Mouse (Mus musculus) CH12.LX (cell line): ENCODE data around the gene Ppm1a. TPM values are rescaled to one million over a fixed set of nuclear protein-coding genes. Genes with fewer than 3 reads are reported as not detected.

ENCODE experiments used
- DNase-seq: peaks from one replicate; pipeline ENCODE4 v3.0.0-alpha.2; 2013; ENCODE audit errors: extremely low read depth
- H3K27ac ChIP-seq: 2 replicates; pipeline ENCODE4 v1.5.1; 2012; ENCODE audit warnings: low read depth, mild to moderate bottlenecking, control low read depth, moderate library complexity; ENCODE audit not compliant: insufficient read depth
- H3K27me3 ChIP-seq: replicated peaks from 2 replicates; pipeline ENCODE3; 2012; ENCODE audit warnings: inconsistent platforms
- H3K36me3 ChIP-seq, 2 experiments: replicated peaks in 1 of 2; 2 replicates each; pipeline versions ENCODE3 to v1.6.1; 2012; ENCODE audit warnings: inconsistent platforms in 1 of 2, low read length in 1 of 2, mild to moderate bottlenecking in 1 of 2, mixed read lengths in 1 of 2, moderate library complexity in 1 of 2; ENCODE audit not compliant: control insufficient read depth in 1 of 2, insufficient read depth in 1 of 2
- H3K4me1 ChIP-seq, 2 experiments: 2 replicates each; pipeline ENCODE4 v1.6.1; 2012; ENCODE audit warnings: inconsistent platforms in 1 of 2, moderate library complexity in 1 of 2; ENCODE audit not compliant: insufficient read depth in 2 of 2, control insufficient read depth in 1 of 2
- H3K4me2 ChIP-seq: 2 replicates; pipeline ENCODE4 v1.6.1; 2012; ENCODE audit warnings: low read depth, mild to moderate bottlenecking, control low read depth; ENCODE audit not compliant: poor library complexity, insufficient read depth, severe bottlenecking
- H3K4me3 ChIP-seq, 3 experiments: fragments of 150-350 bp in 1 of 3; sonication (generic) in 1 of 3; replicated peaks in 1 of 3; 2 replicates each; pipeline versions ENCODE3 to v1.5.1; 2011 to 2012; ENCODE audit warnings: low read depth in 2 of 3, low read length in 2 of 3, mild to moderate bottlenecking in 2 of 3, moderate library complexity in 2 of 3, control low read depth in 1 of 3, improper control_type of control experiment in 1 of 3, inconsistent platforms in 1 of 3, mixed read lengths in 1 of 3; ENCODE audit not compliant: poor library complexity in 1 of 3
- H3K79me2 ChIP-seq: replicated peaks from 2 replicates; pipeline ENCODE4 v1.6.1; 2012; ENCODE audit warnings: mild to moderate bottlenecking, moderate library complexity; ENCODE audit not compliant: control insufficient read depth, poor library complexity, insufficient read depth, severe bottlenecking; ENCODE audit errors: extremely low read depth
- H3K9ac ChIP-seq: 2 replicates; pipeline ENCODE4 v1.6.1; 2012; ENCODE audit warnings: low read depth, mild to moderate bottlenecking, control low read depth, moderate library complexity; ENCODE audit not compliant: insufficient read depth
- H3K9me3 ChIP-seq: replicated peaks from 2 replicates; pipeline ENCODE3; 2012; ENCODE audit warnings: low read length, inconsistent platforms, mixed read lengths
- CHD1 ChIP-seq: IDR thresholded peaks from 2 replicates; pipeline ENCODE4 v1.6.1; 2012; ENCODE audit warnings: low read depth, low read length, improper control_type of control experiment, inconsistent platforms
- ELF1 ChIP-seq: IDR thresholded peaks from 2 replicates; pipeline ENCODE4 v1.6.1; 2014; ENCODE audit warnings: low read depth, mild to moderate bottlenecking, inconsistent platforms, low read length, improper control_type of control experiment
- EP300 ChIP-seq: IDR thresholded peaks from 2 replicates; pipeline ENCODE4 v1.6.1; 2011; ENCODE audit warnings: low read length, improper control_type of control experiment
- GABPA ChIP-seq: IDR thresholded peaks from 2 replicates; pipeline ENCODE4 v1.6.1; 2012; ENCODE audit warnings: low read depth, low read length, improper control_type of control experiment, inconsistent platforms; ENCODE audit not compliant: insufficient replicate concordance
- HCFC1 ChIP-seq: IDR thresholded peaks from 2 replicates; pipeline ENCODE4 v1.6.1; 2012; ENCODE audit warnings: low read depth, mild to moderate bottlenecking, inconsistent platforms, low read length, improper control_type of control experiment
- KAT2A ChIP-seq: IDR thresholded peaks from 2 replicates; pipeline ENCODE4 v1.6.1; 2012; ENCODE audit warnings: low read length, improper control_type of control experiment, inconsistent platforms; ENCODE audit not compliant: insufficient replicate concordance
- MAX ChIP-seq: IDR thresholded peaks from 2 replicates; pipeline ENCODE4 v1.6.1; 2011; ENCODE audit warnings: low read length, improper control_type of control experiment
- MEF2A ChIP-seq: IDR thresholded peaks from 2 replicates; pipeline ENCODE4 v1.6.1; 2014; ENCODE audit warnings: low read depth, mild to moderate bottlenecking, inconsistent platforms, low read length, improper control_type of control experiment, borderline replicate concordance
- MXI1 ChIP-seq: IDR thresholded peaks from 2 replicates; pipeline ENCODE4 v1.6.1; 2011; ENCODE audit warnings: mild to moderate bottlenecking, low read depth, low read length, improper control_type of control experiment
- PAX5 ChIP-seq: IDR thresholded peaks from 2 replicates; pipeline ENCODE4 v1.6.1; 2012; ENCODE audit warnings: low read length, inconsistent platforms, mixed read lengths
- POLR2AphosphoS2 ChIP-seq: IDR thresholded peaks from 2 replicates; pipeline ENCODE4 v1.6.1; 2011; ENCODE audit warnings: low read depth, low read length, improper control_type of control experiment
- RAD21 ChIP-seq: IDR thresholded peaks from 2 replicates; pipeline ENCODE4 v1.6.1; 2011; ENCODE audit warnings: low read depth, mild to moderate bottlenecking, low read length, improper control_type of control experiment, moderate library complexity
- TBP ChIP-seq: conservative IDR thresholded peaks from 2 replicates; pipeline ENCODE4 v1.6.1; 2011; ENCODE audit warnings: low read depth, low read length, improper control_type of control experiment
- TCF12 ChIP-seq: IDR thresholded peaks from 2 replicates; pipeline ENCODE4 v1.6.1; 2014; ENCODE audit warnings: low read depth, mild to moderate bottlenecking, inconsistent platforms, low read length, improper control_type of control experiment
- USF1 ChIP-seq: IDR thresholded peaks from 2 replicates; pipeline ENCODE4 v1.6.1; 2014; ENCODE audit warnings: low read depth, mild to moderate bottlenecking, inconsistent platforms, low read length, improper control_type of control experiment
- ZC3H11A ChIP-seq: IDR thresholded peaks from 2 replicates; pipeline ENCODE4 v1.6.1; 2012; ENCODE audit warnings: low read depth, mild to moderate bottlenecking, inconsistent platforms, low read length, improper control_type of control experiment
- ZMIZ1 ChIP-seq: IDR thresholded peaks from 2 replicates; pipeline ENCODE4 v1.6.1; 2012; ENCODE audit warnings: low read depth, mild to moderate bottlenecking, inconsistent platforms, low read length, improper control_type of control experiment
- dilution Hi-C: fragments of 300-500 bp; cut with MboI; formaldehyde crosslinking; loops from 2 replicates; pipeline ENCODE4 v1.14.3; 2020; ENCODE audit warnings: low sequenced_read_pairs; ENCODE audit not compliant: extremely low pct_unique_long_range_greater_than_20kb, extremely low pct_ligation_motif_present
- in situ Hi-C: fragments of 300-500 bp; cut with MboI; formaldehyde crosslinking; loops from 3 replicates; pipeline ENCODE4 v1.14.3; 2019; ENCODE audit warnings: low sequenced_read_pairs, low pct_ligation_motif_present, low pct_unique_long_range_greater_than_20kb, mixed read lengths
- polyA plus RNA-seq: library from polyadenylated mRNA; unstranded; fragments of >175 nt; gene quantifications from 2 replicates; pipeline ENCODE4 v1.2.1, GENCODE M21; 2012; ENCODE audit warnings: low read depth; ENCODE audit not compliant: insufficient read length
- total RNA-seq, 2 experiments: library from RNA; depleted of rRNA; stranded (reverse); fragments of 300-350 nt in 1 of 2; fragments of >200 nt in 1 of 2; gene quantifications; 2 replicates each; pipeline ENCODE4 v1.2.3; 2012 to 2014

Ppm1a gene
- 78.8 and 80.0 TPM in 2 replicates for total RNA-seq (2012; rRNA removed)
- 112 and 130 TPM in 2 replicates for total RNA-seq (2014; rRNA removed)
- 98.4 and 125 TPM in 2 replicates for polyA plus RNA-seq

GRCm38 (mm10) chr12:72757086-72757485 is at the start of gene Ppm1a:
Gene Ppm1a (plus strand): TSS chr12:72757455.
- H3K4me2 ChIP-seq = no peak within 1 kb of the TSS
- in situ Hi-C loops = no loop called here
- no peak within 1 kb of the TSS for H3K9ac ChIP-seq
- H3K4me3 ChIP-seq = no peak within 1 kb of the TSS
- H3K27ac ChIP-seq = no peak within 1 kb of the TSS
- dilution Hi-C loops = no loop called here
- no peaks in the 10 kb centered on the region for H3K27me3 ChIP-seq
- no peak for DNase-seq
- TF ChIP-seq POLR2AphosphoS2 (no peak), ELF1 (no peak), ZMIZ1 (no peak), EP300 (no peak), KAT2A (no peak), PAX5 (no peak), MEF2A (no peak), MAX (no peak), MXI1 (no peak), GABPA (no peak), USF1 (no peak)
- peaks cover 0 to 15% of the 10 kb centered on the region in 2 experiments; a peak in 2 of 4 replicates for H3K4me1 ChIP-seq
- peaks cover 7% of the 10 kb centered on the region for H3K79me2 ChIP-seq
- H3K9me3 ChIP-seq = no peaks in the 10 kb centered on the region
- H3K36me3 ChIP-seq = no peaks in the 10 kb centered on the region

GRCm38 (mm10) chr12:72709981-72710380 is 47.3 kb upstream of the Ppm1a start:
- in situ Hi-C loops = no loop called here
- Histone ChIP-seq H3K4me1 (no peaks in the 10 kb centered on the region), H3K27ac (no peak overlapping the region), H3K4me2 (no peak overlapping the region), H3K36me3 (no peaks in the 10 kb centered on the region), H3K27me3 (no peaks in the 10 kb centered on the region), H3K9ac (no peak overlapping the region), H3K79me2 (no peaks in the 10 kb centered on the region), H3K4me3 (no peak overlapping the region), H3K9me3 (no peaks in the 10 kb centered on the region)
- no peak for DNase-seq
- no peak for TF ChIP-seq RAD21
- TF ChIP-seq ZC3H11A = no peak
- TF ChIP-seq TCF12 = no peak
- no peak for TF ChIP-seq MAX
- TF ChIP-seq HCFC1 = no peak
- TF ChIP-seq CHD1 = no peak
- TF ChIP-seq TBP = no peak
- dilution Hi-C loops = no loop called here
